Mouse (Mus musculus): ENCODE data around the gene Pgam5. TPM values are rescaled to one million over a fixed set of nuclear protein-coding genes. Genes with fewer than 3 reads are reported as not detected.

Gene Pgam5
- polyA plus RNA-seq, 1 experiment, result 27.2 TPM

DNA sequence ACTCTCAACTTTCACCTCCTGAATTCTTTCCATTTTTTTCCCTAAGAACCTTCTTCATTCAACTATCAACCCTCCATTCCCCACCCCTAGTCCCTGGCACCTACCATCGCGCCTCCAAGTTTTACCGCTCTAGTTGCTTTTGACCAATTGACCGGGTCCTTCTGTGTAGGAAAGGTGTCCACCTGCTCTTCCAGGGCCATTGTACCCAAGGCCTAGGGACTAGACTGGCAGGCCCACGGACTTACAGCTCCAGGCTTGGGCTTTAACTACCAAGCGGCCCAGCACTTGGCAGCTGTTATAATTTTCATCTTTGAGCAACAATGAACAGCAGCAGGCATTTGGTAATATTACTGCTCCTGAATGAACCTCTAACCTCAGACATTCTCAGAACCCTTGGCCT is 529 bp upstream of the Pgam5 start:
- no peak for TF ChIP-seq GATA1 (IDR thresholded peaks at IDR 0.05; ENCODE audit: low read length)

GRCm38 (mm10) chr5:110266941-110267340 is 2.8 kb downstream of the Pgam5 start:
- TF ChIP-seq GATA1 (IDR thresholded peaks at IDR 0.05; ENCODE audit: low read length), result no peak

DNA sequence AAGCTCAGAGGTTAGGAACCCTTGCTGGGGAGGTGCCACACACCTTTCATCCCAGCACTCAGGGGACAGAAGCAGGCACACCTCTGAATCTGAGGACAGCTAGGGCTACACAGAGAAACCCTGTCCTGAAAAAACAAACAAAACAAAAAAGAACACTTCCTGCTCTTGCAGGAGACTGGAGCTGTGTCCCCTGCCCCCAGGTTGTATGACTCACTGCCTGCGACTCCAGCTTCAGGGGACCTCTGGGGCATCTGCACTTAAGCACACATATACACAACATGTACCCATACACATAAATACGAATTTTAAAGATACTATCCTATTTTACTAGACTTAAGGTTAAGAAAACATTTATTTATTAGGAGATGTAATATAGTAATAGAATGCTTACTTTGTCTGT is 25.6 kb downstream of the Pgam5 start:
- TF ChIP-seq GATA1 (IDR thresholded peaks at IDR 0.05; ENCODE audit: low read length), result no peak

DNA sequence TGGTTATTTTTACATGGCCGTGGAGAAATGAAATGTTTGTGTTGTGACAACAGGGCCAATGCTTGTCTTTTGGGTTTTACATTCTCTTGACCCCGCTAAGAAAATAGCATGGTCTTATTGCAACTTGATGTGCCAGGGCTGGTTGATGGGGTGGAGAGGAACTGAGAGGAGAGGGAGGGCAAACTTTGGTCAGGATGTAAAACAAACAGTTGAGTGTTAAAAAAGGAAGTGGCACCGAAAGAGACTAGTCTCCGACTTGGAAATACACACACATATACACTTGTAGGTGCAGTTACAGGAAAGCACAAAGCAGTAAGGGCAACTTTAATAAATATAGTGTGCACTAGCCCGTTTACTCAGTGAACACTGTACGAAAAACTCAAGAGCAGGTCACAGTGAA is 37.4 kb downstream of the Pgam5 start:
- TF ChIP-seq GATA1 (IDR thresholded peaks at IDR 0.05; ENCODE audit: low read length), result no peak

DNA sequence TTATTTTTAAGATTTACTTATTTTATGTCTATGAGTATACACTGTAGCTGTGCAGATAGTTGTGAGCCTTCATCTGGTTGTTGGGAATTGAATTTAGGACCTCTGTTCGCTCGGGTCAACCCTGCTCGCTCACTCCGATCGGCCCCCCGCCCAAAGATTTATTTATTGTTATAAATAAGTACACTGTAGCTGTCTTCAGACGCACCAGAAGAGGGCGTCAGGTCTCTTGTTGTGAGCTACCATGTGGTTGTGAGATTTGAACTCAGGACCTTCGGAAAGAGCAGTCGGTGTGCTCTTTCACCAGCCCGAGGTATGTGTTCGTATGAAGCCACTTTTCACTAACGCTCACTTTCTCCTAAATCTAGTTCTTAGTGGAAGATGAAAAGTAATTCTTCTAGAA is 38.1 kb downstream of the Pgam5 start:
- no peak for TF ChIP-seq GATA1 (IDR thresholded peaks at IDR 0.05; ENCODE audit: low read length)

- no peak for TF ChIP-seq GATA1 (IDR thresholded peaks at IDR 0.05; ENCODE audit: low read length)
Observed at GRCm38 (mm10) chr5:110230780-110231461, 38.8 kb downstream of the Pgam5 start, which contains the start of gene Ankle2. TSS of gene Ankle2 (plus strand) at chr5:110231004.

DNA sequence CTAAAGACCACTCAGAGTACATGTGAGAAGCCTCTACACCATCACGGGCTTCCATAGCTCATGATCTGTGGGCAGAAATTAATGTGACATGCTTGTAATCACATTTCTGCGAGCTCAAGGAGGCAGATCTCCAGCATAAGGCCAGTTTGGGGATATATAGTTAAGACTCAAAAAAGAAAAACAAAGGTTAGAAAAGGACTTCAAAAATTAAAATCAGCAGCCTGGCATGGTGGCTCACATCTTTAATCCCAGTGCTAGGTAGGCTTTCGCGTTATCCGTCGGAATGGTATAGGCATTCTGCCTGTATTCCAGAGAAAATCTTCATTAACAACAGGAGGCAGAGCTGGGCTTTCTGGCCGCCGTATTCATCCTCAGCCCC is 39.3 kb downstream of the Pgam5 start:
- no peak for TF ChIP-seq GATA1 (IDR thresholded peaks at IDR 0.05; ENCODE audit: low read length)

GRCm38 (mm10) chr5:110227336-110227883 is 42.3 kb downstream of the Pgam5 start:
- no peak for TF ChIP-seq GATA1 (IDR thresholded peaks at IDR 0.05; ENCODE audit: low read length)

- no peak for TF ChIP-seq GATA1 (IDR thresholded peaks at IDR 0.05; ENCODE audit: low read length)
Observed at GRCm38 (mm10) chr5:110225056-110225455, 44.7 kb downstream of the Pgam5 start.

DNA sequence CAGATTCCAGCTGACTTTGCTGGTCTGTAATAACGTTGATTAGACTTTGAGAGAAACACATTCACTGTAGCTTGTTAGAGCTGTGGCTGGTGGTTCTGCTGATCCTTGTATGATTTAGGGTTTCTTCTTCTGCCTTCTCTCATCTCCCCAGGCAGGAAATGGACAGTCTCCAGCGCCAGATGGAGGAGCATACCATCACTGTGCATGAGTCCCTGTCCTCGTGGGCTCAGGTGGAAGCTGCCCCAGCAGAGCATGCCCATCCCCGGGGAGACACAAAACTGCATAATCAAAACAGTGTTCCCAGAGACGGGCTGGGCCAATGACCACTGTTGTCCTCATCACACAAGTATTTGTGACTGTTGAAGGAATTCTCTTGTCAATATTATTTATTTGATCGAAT is 47.0 kb downstream of the Pgam5 start:
- TF ChIP-seq GATA1 (IDR thresholded peaks at IDR 0.05; ENCODE audit: low read length), result no peak

DNA sequence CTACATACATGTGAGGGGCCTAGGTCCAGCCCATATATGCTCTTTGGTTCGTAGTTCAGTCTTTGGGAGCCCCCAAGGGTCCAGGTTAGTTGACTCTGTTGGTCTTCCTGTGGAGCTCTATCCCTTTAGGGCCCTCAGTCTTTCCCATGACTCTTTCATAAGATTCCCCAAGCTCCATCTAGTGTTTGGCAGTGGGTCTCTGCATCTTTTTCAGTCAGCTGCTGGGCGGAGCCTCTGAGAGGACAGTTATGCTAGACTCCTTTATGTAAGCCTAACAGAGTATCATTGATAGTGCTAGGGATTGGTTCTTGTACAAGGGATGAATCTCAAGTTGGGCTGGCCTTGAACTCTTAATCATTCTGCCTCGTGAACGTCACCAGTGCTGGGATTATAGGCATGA is 49.4 kb downstream of the Pgam5 start:
- TF ChIP-seq GATA1 (IDR thresholded peaks at IDR 0.05; ENCODE audit: low read length), result no peak

DNA sequence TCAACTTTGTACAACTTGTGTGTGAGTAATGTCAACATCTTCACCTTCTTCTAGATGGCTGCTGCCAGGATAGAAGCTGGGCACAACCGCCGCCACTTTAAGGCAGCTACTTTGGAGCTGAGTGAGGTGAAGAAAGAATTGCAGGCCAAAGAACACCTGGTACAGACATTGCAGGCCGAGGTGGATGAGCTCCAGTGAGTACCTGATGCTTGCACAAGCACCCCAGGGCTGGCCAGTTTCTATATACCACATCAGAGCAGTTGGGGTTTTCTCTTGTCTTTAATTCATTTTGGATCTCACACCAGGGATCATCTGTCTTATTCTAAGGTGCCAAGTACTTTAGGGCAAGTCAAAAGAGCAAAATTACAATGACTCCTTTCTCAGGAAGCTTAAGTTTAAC is 52.9 kb downstream of the Pgam5 start:
- no peak for TF ChIP-seq GATA1 (IDR thresholded peaks at IDR 0.05; ENCODE audit: low read length)

GRCm38 (mm10) chr5:110211312-110211711 is 58.4 kb downstream of the Pgam5 start:
- TF ChIP-seq GATA1 (IDR thresholded peaks at IDR 0.05; ENCODE audit: low read length), result no peak

Other genes starting within 250 kb of the Pgam5 start
- 0.03 TPM in 1 of 2 replicates, not detected in the other for gene Gm17655, start 197.4 kb downstream of the Pgam5 start, polyA plus RNA-seq (2012)
- 0.04 and 0.13 TPM in 2 replicates for gene Gm35315, start 175.5 kb downstream of the Pgam5 start, polyA plus RNA-seq (2012)
- 0.02 TPM in 1 of 2 replicates, not detected in the other for gene Plcxd1, start 169.9 kb downstream of the Pgam5 start, polyA plus RNA-seq (2012)
- 37.3 and 43.7 TPM in 2 replicates for gene Gtpbp6, start 161.7 kb downstream of the Pgam5 start, polyA plus RNA-seq (2012)
- 0.56 and 0.67 TPM in 2 replicates for gene Zfp605, start 159.8 kb downstream of the Pgam5 start, polyA plus RNA-seq (2012)
- gene Chfr, start 134.1 kb downstream of the Pgam5 start, polyA plus RNA-seq (2012), result 43.4 and 44.0 TPM in 2 replicates
- 3.1 and 3.8 TPM in 2 replicates for gene Golga3, start 93.2 kb downstream of the Pgam5 start, polyA plus RNA-seq (2012)
- 8.1 and 14.8 TPM in 2 replicates for gene Ankle2, start 38.9 kb downstream of the Pgam5 start, polyA plus RNA-seq (2012)
- gene Pxmp2, start 16.3 kb upstream of the Pgam5 start, polyA plus RNA-seq (2012), result 41.5 and 51.4 TPM in 2 replicates
- gene Pole, start 16.4 kb upstream of the Pgam5 start, polyA plus RNA-seq (2012), result 23.3 and 35.0 TPM in 2 replicates
- gene P2rx2, start 73.3 kb upstream of the Pgam5 start, polyA plus RNA-seq (2012), result not detected in 2 replicates
- gene Lrcol1, start 74.8 kb upstream of the Pgam5 start, polyA plus RNA-seq (2012), result not detected in 2 replicates
- gene Fbrsl1, start 178.6 kb upstream of the Pgam5 start, polyA plus RNA-seq (2012), result 95.7 and 117 TPM in 2 replicates

Data from G1E-ER4 (cell line).